Mouse (Mus musculus) embryonic facial prominence, embryonic 13.5 days (tissue): ENCODE data around the gene Bcat2. TPM values are rescaled to one million over a fixed set of nuclear protein-coding genes. Genes with fewer than 3 reads are reported as not detected.

Source experiments
- ATAC-seq: fragments of 200-750 bp; cut with Nextera tagmentation; 2 replicates; pipeline ENCODE4 v1.8.0; 2017; ENCODE audit warnings: low read depth; ENCODE audit not compliant: insufficient number of reproducible peaks, insufficient read depth, low FRiP score, low TSS enrichment
- H3K27ac ChIP-seq: fragments of 300-500 bp; sonication (generic); 2 replicates; pipeline ENCODE4 v1.5.1; 2015; ENCODE audit warnings: moderate library complexity, mild to moderate bottlenecking, inconsistent platforms
- H3K27me3 ChIP-seq: fragments of 300-500 bp; sonication (generic); 2 replicates; pipeline ENCODE4 v1.6.1; 2015; ENCODE audit warnings: mild to moderate bottlenecking, inconsistent platforms
- H3K36me3 ChIP-seq: fragments of 300-500 bp; sonication (generic); 2 replicates; pipeline ENCODE4 v1.6.1; 2015; ENCODE audit warnings: mild to moderate bottlenecking, inconsistent platforms
- H3K4me1 ChIP-seq: fragments of 300-500 bp; sonication (generic); 2 replicates; pipeline ENCODE4 v1.6.1; 2015; ENCODE audit warnings: inconsistent platforms
- H3K4me2 ChIP-seq: fragments of 300-500 bp; sonication (generic); 2 replicates; pipeline ENCODE4 v1.6.1; 2015; ENCODE audit warnings: moderate library complexity, mild to moderate bottlenecking, inconsistent platforms
- H3K4me3 ChIP-seq: fragments of 300-500 bp; sonication (generic); 2 replicates; pipeline ENCODE4 v1.5.1; 2015; ENCODE audit warnings: mild to moderate bottlenecking, inconsistent platforms
- H3K9ac ChIP-seq: fragments of 300-500 bp; sonication (generic); 2 replicates; pipeline ENCODE4 v1.6.1; 2015; ENCODE audit warnings: mild to moderate bottlenecking, inconsistent platforms
- H3K9me3 ChIP-seq: fragments of 300-500 bp; sonication (generic); 2 replicates; pipeline ENCODE4 v1.6.1; 2016; ENCODE audit warnings: inconsistent platforms
- WGBS: fragments of 180-500 bp; shearing (Covaris S2); methylation state at CpG from one replicate; pipeline ENCODE4 v1.1.7; 2015; ENCODE audit warnings: mixed read lengths; 5-methylcytosine and 5-hydroxymethylcytosine counted together
- polyA plus RNA-seq: library from polyadenylated mRNA; unstranded; fragments of >200 nt; fragmentation: Nextera tagmentation; extraction: Ambion mirVana; gene quantifications from 2 replicates; pipeline ENCODE4 v1.2.1, GENCODE M21; 2015

Gene Bcat2
- polyA plus RNA-seq, 1 experiment from 2014 or later = 68.4 TPM

GRCm38 (mm10) chr7:45567780-45568516 is 2.0 kb upstream of the Bcat2 start:
- Histone ChIP-seq H3K27me3 (no peaks in the 10 kb centered on the region), H3K4me3 (peak overlapping the region; percentile 41), H3K9me3 (no peaks in the 10 kb centered on the region), H3K4me1 (peaks cover 28% of the 10 kb centered on the region), H3K36me3 (no peaks in the 10 kb centered on the region), H3K27ac (peak overlapping the region; percentile 78), H3K4me2 (peak overlapping the region; percentile 64), H3K9ac (peak overlapping the region; percentile 65)
- peak; percentile 94 for ATAC-seq
- WGBS = under 1% methylated on average over 24 of the region's 24 CpGs

DNA sequence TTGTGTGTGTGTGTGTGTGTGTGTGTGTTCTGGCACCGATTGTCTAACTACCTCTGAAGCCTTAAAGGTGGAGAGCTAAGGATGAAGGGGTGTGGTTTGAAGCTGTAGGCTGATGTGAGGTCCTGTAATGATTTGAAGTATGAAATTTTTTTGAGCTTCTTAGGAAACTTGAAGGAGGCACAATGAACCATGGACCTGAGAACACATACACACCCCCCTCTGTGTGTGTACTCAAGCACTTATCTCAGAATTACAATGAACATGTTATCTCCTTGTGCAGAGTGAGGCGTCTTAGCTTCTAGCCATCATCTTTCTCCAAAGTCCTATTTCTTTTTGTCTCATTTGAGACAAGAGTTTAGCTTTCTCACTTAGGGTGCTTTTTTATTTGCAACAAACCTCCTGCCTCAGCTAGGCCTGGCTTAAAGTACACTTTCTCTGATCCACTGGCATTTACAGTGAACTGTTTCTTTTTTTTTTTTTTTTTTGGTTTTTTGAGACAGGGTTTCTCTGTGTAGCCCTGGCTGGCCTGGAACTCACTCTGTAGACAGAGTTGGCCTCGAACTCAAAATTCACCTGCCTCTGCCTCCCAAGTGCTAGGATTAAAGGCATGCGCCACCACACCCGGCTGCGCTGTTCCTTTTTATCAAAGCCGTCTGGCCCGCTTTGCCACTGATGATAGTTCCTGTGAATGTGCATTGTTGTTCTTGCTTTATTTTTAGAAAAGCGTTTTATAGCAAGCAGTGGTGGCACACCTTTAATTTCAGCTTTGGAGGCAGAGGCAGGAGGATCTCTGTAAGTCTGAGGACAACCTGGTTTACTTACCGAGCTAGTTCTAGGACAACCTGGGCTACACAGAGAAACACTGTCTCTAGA is 1.1 kb upstream of the Bcat2 start:
- peak overlapping the region; percentile 64 for H3K4me2 ChIP-seq
- no peak for ATAC-seq
- peak overlapping the region; percentile 78 for H3K27ac ChIP-seq
- 80% methylated on average over 10 of the region's 10 CpGs for WGBS
- H3K9ac ChIP-seq = 0 out of 2 replicates have a peak overlapping the region, but pooled peaks have one; percentile 65
- H3K36me3 ChIP-seq = peaks cover 3% of the 10 kb centered on the region; the same call in 1 of the 2 replicates
- H3K4me1 ChIP-seq = peaks cover 28% of the 10 kb centered on the region
- peak overlapping the region; percentile 41 for H3K4me3 ChIP-seq
- no peaks in the 10 kb centered on the region for H3K27me3 ChIP-seq
- no peaks in the 10 kb centered on the region for H3K9me3 ChIP-seq

- no peak for ATAC-seq
- no peaks in the 10 kb centered on the region for H3K27me3 ChIP-seq
- no peak overlapping the region for H3K27ac ChIP-seq
- no peaks in the 10 kb centered on the region for H3K9me3 ChIP-seq
- 42% methylated on average over 1 of the region's 1 CpGs for WGBS
- no peak overlapping the region for H3K4me2 ChIP-seq
- H3K4me3 ChIP-seq = no peak overlapping the region
- H3K4me1 ChIP-seq = peaks cover 28% of the 10 kb centered on the region
- H3K36me3 ChIP-seq = peaks cover 21% of the 10 kb centered on the region
- H3K9ac ChIP-seq = peak overlapping the region; percentile 91; the same call in 1 of the 2 replicates
Observed at GRCm38 (mm10) chr7:45571966-45572365, 2.0 kb downstream of the Bcat2 start.

DNA sequence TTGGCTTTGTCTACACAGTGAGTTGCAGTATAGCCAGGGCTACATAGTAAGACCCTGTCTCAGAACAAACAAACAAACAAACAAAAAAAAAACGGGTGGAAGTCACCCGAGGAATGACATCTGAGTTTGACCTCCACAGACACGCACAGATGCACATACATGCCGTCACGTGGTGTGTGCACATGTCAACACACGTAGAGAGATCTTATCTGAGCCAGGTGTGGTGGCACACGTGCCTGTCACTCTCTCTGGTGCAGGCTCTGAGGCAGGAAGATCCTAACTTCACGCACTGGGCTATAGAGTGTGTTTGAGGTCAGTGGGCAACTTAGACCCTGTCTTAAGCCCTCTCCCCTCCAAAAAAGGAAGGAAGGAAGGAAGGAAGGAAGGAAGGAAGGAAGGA is 4.0 kb downstream of the Bcat2 start:
- Histone ChIP-seq H3K4me3 (no peak overlapping the region), H3K27me3 (no peaks in the 10 kb centered on the region), H3K27ac (no peak overlapping the region), H3K4me1 (peaks cover 18% of the 10 kb centered on the region), H3K36me3 (peaks cover 40% of the 10 kb centered on the region), H3K9me3 (no peaks in the 10 kb centered on the region), H3K4me2 (no peak overlapping the region), H3K9ac (no peak overlapping the region; the same call in 1 of the 2 replicates)
- WGBS = 76% methylated on average over 8 of the region's 8 CpGs
- no peak for ATAC-seq

DNA sequence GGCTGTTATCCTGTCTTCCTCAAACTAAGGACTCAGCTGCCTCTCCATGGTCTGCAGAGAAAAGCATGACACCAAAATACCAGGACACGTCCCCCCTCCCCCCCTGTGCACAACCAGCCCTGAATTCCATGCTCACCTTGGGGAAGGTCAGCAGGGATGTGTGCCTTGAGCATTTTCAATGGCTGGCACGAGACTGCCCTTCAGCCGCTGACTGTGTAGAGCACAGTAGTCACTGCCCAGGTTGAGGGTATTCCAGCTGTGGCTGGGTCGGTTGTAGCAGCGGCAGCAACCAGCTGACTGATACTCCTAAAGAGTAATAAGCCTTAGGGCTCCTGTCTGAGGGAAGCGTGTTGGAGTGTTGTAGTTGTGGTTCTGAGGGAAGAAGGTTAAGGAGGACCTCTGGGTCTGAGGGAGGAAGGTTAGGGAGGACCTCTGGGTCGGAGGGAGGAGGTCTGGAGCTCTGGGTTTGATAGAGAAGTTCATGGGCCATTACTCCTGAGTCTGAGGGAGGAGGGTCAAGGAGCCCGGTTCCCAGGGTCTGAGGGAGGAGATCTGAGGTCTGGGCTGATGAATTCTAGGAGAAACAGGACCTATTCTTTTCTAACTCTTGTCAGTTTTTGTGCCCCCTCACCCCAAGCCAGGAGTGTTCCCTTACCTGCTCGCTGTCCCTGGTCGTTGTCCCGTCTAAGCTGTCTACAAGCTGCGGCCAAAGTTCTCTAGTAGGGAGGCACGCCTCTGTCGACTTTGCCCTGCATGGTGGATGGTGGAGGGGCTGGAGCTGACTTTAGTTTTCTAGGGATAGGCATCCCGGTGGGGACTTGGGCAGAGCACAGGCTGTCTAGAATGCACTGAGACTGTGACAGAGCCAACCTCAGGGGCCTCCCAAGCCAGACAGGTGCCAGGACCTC is 4.8 kb downstream of the Bcat2 start:
- no peaks in the 10 kb centered on the region for H3K9me3 ChIP-seq
- 82% methylated on average over 15 of the region's 15 CpGs for WGBS
- ATAC-seq = no peak

GRCm38 (mm10) chr7:45585923-45586322 is 16.0 kb downstream of the Bcat2 start:
- no peak overlapping the region for H3K4me2 ChIP-seq
- H3K4me3 ChIP-seq = no peak overlapping the region
- no peaks in the 10 kb centered on the region for H3K27me3 ChIP-seq
- peaks cover 9% of the 10 kb centered on the region; the same call in 1 of the 2 replicates for H3K4me1 ChIP-seq
- no peak for ATAC-seq
- H3K36me3 ChIP-seq = peaks cover 48% of the 10 kb centered on the region
- no peak overlapping the region for H3K9ac ChIP-seq
- WGBS = 91% methylated on average over 6 of the region's 6 CpGs
- H3K9me3 ChIP-seq = no peaks in the 10 kb centered on the region
- H3K27ac ChIP-seq = no peak overlapping the region

More for the DNA sequence above, 4.8 kb downstream of the Bcat2 start:
- Histone ChIP-seq H3K4me1 (peaks cover 17% of the 10 kb centered on the region), H3K9ac (0 out of 2 replicates have a peak overlapping the region, but pooled peaks have one; percentile 36), H3K36me3 (peaks cover 43% of the 10 kb centered on the region), H3K27ac (no peak overlapping the region), H3K4me3 (no peak overlapping the region), H3K4me2 (no peak overlapping the region), H3K27me3 (no peaks in the 10 kb centered on the region)

- H3K27me3 ChIP-seq = no peaks in the 10 kb centered on the region
Observed at GRCm38 (mm10) chr7:45587631-45588592, 18.0 kb downstream of the Bcat2 start.

DNA sequence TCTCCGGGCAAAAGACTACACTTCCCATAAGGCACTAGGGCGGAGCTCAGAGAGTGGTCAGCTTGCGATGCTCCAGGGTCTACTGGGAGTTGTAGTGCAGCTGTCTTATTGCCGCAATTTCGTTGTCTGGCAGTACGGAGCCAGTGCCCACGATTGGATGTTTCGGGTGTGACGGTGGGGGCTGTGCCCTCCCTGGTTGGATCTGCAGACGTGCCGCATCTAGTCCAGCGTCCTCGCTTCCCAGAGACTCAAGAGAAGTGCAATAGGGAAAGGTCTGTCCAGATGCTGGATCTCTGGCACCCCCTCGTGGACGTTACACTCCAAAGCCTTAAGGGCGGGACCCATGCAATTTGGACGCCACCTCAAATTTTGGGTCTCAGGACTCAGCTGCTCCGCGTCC is 19.2 kb downstream of the Bcat2 start:
- peaks cover 32% of the 10 kb centered on the region for H3K36me3 ChIP-seq
- WGBS = 4% methylated on average over 19 of the region's 19 CpGs
- H3K27ac ChIP-seq = no peak overlapping the region; the same call in 1 of the 2 replicates
- peak; percentile 93 for ATAC-seq
- H3K9me3 ChIP-seq = no peaks in the 10 kb centered on the region
- H3K4me2 ChIP-seq = peak overlapping the region; percentile 57
- no peaks in the 10 kb centered on the region for H3K27me3 ChIP-seq
- peak overlapping the region; percentile 33 for H3K4me3 ChIP-seq
- peak overlapping the region; percentile 49; the same call in 1 of the 2 replicates for H3K9ac ChIP-seq
- H3K4me1 ChIP-seq = peaks cover 9% of the 10 kb centered on the region; the same call in 1 of the 2 replicates

More at GRCm38 (mm10) chr7:45587631-45588592, 18.0 kb downstream of the Bcat2 start:
- H3K9ac ChIP-seq = no peak overlapping the region
- no peak for ATAC-seq
- 91% methylated on average over 23 of the region's 23 CpGs for WGBS
- H3K4me2 ChIP-seq = no peak overlapping the region
- H3K4me3 ChIP-seq = no peak overlapping the region
- no peak overlapping the region for H3K27ac ChIP-seq
- H3K36me3 ChIP-seq = peaks cover 41% of the 10 kb centered on the region
- H3K9me3 ChIP-seq = no peaks in the 10 kb centered on the region
- peaks cover 9% of the 10 kb centered on the region; the same call in 1 of the 2 replicates for H3K4me1 ChIP-seq

DNA sequence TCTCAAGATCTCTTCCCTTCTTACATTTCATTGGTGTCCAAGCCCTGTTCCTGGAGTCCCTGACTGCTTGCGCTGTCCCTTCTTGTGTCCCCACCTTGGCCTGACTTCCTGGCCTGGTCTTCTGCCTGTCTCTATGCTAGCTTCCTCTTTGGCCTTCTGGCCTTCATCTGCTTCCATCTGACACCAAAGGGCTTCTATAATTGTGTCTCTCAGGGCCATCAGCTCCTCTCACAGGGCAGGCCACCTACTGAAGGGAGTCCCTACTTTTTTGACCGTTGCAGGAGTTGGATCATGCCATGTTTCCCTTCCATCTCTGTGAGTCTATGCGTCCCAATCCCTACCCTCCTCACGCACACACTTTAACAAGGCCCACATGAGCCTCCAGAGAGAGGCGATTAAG is 19.9 kb downstream of the Bcat2 start:
- no peaks in the 10 kb centered on the region for H3K27me3 ChIP-seq
- H3K36me3 ChIP-seq = peaks cover 25% of the 10 kb centered on the region
- H3K9me3 ChIP-seq = no peaks in the 10 kb centered on the region
- H3K9ac ChIP-seq = no peak overlapping the region
- H3K4me1 ChIP-seq = peaks cover 9% of the 10 kb centered on the region; the same call in 1 of the 2 replicates
- H3K4me3 ChIP-seq = peak overlapping the region; percentile 33; the same call in 1 of the 2 replicates
- no peak for ATAC-seq
- no peak overlapping the region for H3K27ac ChIP-seq
- WGBS = 94% methylated on average over 5 of the region's 5 CpGs
- no peak overlapping the region; the same call in 1 of the 2 replicates for H3K4me2 ChIP-seq

GRCm38 (mm10) chr7:45590874-45591273 is 20.9 kb downstream of the Bcat2 start:
- Histone ChIP-seq H3K9ac (no peak overlapping the region), H3K27ac (no peak overlapping the region), H3K4me3 (no peak overlapping the region), H3K27me3 (no peaks in the 10 kb centered on the region), H3K4me1 (peaks cover 9% of the 10 kb centered on the region; the same call in 1 of the 2 replicates), H3K36me3 (peaks cover 16% of the 10 kb centered on the region), H3K9me3 (no peaks in the 10 kb centered on the region), H3K4me2 (no peak overlapping the region)
- WGBS = 65% methylated on average over 3 of the region's 3 CpGs
- ATAC-seq = no peak
